Mouse (Mus musculus) ES-Bruce4 (cell line): ENCODE results near the gene Fam161b.

Experiments used
- CTCF ChIP-seq: IDR thresholded peaks from one replicate; pipeline ENCODE4 v1.8.1; 2011; ENCODE audit warnings: low read depth, low read length
- EP300 ChIP-seq: IDR thresholded peaks from 2 replicates; pipeline ENCODE4 v1.6.1; 2011; ENCODE audit warnings: low read depth, low read length; ENCODE audit not compliant: insufficient read depth
- POLR2A ChIP-seq: IDR thresholded peaks from one replicate; pipeline ENCODE4 v1.8.1; 2011; ENCODE audit warnings: low read length; ENCODE audit not compliant: insufficient read depth

DNA sequence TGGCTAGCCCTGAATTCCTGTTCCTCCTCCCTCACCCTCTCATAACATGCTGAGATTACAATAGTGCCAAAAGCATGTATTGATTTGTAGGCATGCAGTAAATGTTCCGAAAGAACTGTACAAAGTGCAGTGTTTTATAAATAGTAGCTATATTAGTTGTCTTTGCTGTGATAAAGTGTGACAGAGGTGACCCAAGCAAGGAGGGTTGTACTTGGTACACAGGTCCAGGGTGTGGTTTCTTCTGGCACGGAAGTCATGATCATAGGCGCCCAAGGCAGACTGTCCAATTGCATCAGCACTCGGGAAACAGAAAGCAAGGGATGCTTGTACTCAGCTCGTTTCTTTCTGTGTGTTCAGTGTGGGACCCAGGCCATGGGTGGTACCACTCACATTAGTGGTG, 57.5 kb downstream of the Fam161b start:
- TF ChIP-seq CTCF = no peak
- TF ChIP-seq POLR2A = no peak
- no peak for TF ChIP-seq EP300
